Mouse (Mus musculus) left cerebral cortex, adult 11 months (tissue): ENCODE data around the gene Olfr974.
"Not testable (repeated sequence)": the region's sequence is repeated elsewhere in the genome, so short reads cannot be mapped to it uniquely, and the experiment has no call there.

ENCODE experiments used
- DNase-seq: peaks from one replicate; pipeline ENCODE4 v3.0.0; 2022; ENCODE audit warnings: low spot score

Gene Olfr974

GRCm38 (mm10) chr9:39937201-39937600 lies at the start of gene Olfr974:
Olfr974 (plus strand) TSS chr9:39937501.
- DNase-seq, result no peak

DNA sequence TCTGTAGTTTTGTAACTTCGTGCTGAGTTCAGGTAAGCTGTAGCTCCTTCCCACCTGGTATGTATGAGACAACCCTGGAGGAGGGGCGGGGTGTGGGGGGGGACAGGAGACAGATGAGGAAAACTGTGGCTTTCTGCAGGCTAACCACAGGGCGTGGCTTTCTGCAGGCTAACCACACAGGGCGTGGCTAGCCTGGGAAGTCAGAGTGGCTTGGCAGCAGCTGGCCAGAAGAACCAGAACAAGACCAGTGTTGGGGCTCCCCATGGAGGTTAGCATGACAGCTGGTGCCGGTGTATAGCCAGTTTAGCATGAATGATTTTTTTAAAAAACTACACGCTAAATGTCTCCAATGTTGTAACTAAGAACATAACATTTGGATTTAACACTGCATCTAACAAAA lies 32.2 kb upstream of the Olfr974 start:
- no peak for DNase-seq

- DNase-seq, result no peak
These were observed 30.3 kb upstream of the Olfr974 start, which contains the start of gene Olfr229 for GRCm38 (mm10) chr9:39907036-39907435. Olfr229 (plus strand) TSS chr9:39907336.

DNA sequence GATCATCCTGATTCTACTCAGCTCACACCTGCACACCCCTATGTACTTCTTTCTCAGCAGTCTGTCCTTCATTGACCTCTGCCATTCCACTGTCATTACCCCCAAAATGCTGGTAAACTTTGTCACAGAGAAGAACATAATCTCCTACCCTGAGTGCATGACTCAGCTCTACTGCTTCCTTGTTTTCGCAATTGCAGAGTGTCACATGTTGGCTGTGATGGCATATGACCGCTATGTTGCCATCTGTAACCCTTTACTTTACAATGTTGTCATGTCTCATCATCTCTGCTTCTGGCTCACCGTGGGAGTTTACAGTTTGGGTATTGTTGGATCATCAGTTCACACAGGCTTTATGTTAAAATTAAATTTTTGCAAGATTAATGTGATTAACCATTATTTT lies 27.4 kb upstream of the Olfr974 start:
- DNase-seq, result no peak

DNA sequence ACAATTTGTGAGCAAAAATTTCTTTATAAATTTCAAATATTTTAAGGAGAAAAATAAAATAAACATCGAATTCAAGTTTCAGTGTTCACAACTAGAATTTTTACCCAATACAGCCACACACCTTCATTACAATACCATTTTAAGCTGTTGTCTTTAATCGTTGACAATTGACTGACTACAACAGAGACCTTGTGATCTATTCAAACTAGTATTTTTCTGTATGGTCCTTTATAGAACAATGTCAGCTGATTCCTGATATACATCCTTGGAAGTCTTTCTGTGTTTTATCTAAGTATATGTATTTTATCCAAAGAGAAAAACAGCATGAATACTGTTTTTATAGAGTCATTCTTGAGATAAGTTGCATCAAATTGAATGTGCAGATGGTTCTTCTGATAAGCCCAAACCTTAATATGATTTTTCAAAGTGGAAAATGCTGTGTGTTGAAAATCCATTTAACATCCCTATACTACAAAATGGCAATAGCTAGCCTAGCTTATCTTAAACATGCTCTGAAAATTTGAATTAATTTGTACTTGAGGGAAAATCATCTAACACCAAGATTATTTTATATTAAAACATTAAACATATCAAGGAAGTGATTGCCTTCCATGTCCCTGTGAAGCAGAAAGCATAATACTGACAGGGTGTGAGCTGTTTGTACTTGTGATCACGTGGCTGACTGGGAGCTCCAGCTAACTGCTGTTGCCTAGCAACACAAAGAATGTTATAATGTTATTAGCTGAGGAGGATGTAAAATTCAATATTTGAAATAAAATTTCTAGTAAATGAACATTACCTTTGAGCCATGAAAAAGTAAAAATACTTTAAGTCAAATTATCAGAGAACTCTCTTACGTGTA lies 9.1 kb upstream of the Olfr974 start:
- DNase-seq, result not testable (repeated sequence)

- DNase-seq, result not testable (repeated sequence)
These were observed 8.5 kb upstream of the Olfr974 start for GRCm38 (mm10) chr9:39928837-39929236.

DNA sequence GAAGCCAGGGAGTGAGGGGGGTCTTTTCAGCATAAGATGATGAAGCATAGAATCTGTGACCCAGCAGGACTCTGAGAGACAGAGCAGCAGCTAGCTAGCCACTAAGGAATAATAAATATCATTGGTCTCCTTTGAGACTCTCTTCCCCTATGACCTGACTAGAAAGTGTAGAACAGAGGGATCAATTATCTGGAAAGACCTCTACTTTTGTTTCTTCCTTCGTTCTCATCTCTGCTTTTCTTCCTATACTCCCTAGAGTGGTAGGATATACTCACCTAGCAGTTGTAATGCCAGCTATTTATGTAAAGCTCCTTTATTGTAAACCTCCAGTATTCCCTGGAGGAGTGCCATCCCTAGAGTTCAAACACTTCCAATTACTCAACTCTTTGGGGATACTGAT lies 14.6 kb downstream of the Olfr974 start, which contains the start of gene Olfr975:
TSS of gene Olfr975 (minus strand) at position 101 of the 400 bp plus-strand sequence.
- DNase-seq, result no peak

DNA sequence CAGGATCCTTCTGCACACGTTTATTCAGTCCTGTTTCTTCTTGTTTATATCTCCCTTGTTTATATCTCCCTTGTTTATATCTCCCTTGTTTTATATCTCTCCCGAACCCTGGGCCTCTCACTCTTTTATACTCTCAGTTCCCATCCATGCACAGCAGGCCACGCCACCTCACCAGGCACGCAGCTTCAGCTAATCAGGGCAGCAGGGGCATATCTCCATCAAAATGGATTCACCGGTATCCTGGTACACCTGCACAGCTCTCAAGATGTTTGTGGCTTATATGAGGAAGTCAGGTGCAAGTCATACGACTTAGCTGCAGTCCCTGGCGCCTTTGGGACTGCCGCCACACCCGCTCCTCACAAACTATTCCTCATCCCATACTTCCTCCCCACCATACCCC lies 23.7 kb downstream of the Olfr974 start, which contains the start of gene Olfr976:
TSS of gene Olfr976 (minus strand) at position 101 of the 400 bp plus-strand sequence.
- DNase-seq, result not testable (repeated sequence)

- DNase-seq, result not testable (repeated sequence)
These were observed 39.4 kb downstream of the Olfr974 start for GRCm38 (mm10) chr9:39976581-39977145.

DNA sequence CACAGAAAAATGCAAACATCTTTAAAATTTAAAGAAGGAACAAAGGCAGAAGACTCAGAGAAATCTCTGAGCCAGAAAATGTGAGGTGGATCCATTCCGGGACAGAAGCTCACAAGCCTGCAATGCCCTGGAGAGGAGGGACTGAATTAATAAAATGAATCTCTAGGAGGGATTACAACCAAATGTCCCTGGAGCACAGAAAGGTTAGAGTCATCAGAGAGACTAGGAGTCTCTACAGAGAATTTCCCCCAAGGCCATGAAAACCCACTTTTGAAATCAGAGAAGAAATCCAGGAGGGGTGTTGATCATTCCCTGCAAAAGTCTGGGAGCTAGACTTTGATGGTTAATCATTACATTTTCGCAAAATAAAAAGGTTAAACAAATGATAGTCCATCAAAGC lies 54.5 kb downstream of the Olfr974 start, which contains the start of gene Olfr978:
TSS of gene Olfr978 (plus strand) at position 301 of the 400 bp plus-strand sequence.
- no peak for DNase-seq
